Mouse (Mus musculus): ENCODE results near the gene Gm17359. TPM values are rescaled to one million over a fixed set of nuclear protein-coding genes. Genes with fewer than 3 reads are reported as not detected.

The Gm17359 gene
- polyA plus RNA-seq, 1 experiment from 2014 or later: not detected

- Histone ChIP-seq H3K4me3 (no peak overlapping the region), H3K9ac (no peak overlapping the region), H3K27ac (no peak overlapping the region), H3K4me1 (replicated peaks) (0 out of 2 replicates have a peak, but pooled peaks cover 5% of the 10 kb centered on the region), H3K9me3 (no peaks in the 10 kb centered on the region), H3K36me3 (peaks cover 43% of the 10 kb centered on the region), H3K27me3 (no peaks in the 10 kb centered on the region), H3K4me2 (no peak overlapping the region)
- 95% methylated on average over 5 of the region's 5 CpGs for WGBS
- ATAC-seq (ENCODE audit: low FRiP score): no peak
Measured at GRCm38 (mm10) chr3:79469440-79469839, 133.0 kb downstream of the Gm17359 start.

GRCm38 (mm10) chr3:79472362-79472761, 135.9 kb downstream of the Gm17359 start:
- no peak overlapping the region for H3K4me2 ChIP-seq
- no peak overlapping the region for H3K4me3 ChIP-seq
- H3K4me1 ChIP-seq (replicated peaks): peaks cover 21% of the 10 kb centered on the region
- no peaks in the 10 kb centered on the region for H3K9me3 ChIP-seq
- H3K36me3 ChIP-seq: peaks cover 37% of the 10 kb centered on the region
- no peaks in the 10 kb centered on the region for H3K27me3 ChIP-seq
- WGBS: 97% methylated on average over 5 of the region's 5 CpGs
- no peak overlapping the region for H3K27ac ChIP-seq
- no peak for ATAC-seq (ENCODE audit: low FRiP score)
- H3K9ac ChIP-seq: no peak overlapping the region

- no peak overlapping the region for H3K4me2 ChIP-seq
- ATAC-seq (ENCODE audit: low FRiP score): peak; percentile 52
- H3K4me1 ChIP-seq (replicated peaks): peaks cover 27% of the 10 kb centered on the region
- H3K36me3 ChIP-seq: peaks cover 38% of the 10 kb centered on the region
- no peaks in the 10 kb centered on the region for H3K9me3 ChIP-seq
- WGBS: 38% methylated on average over 4 of the region's 4 CpGs
- no peaks in the 10 kb centered on the region for H3K27me3 ChIP-seq
- no peak overlapping the region for H3K9ac ChIP-seq
- no peak overlapping the region for H3K4me3 ChIP-seq
- H3K27ac ChIP-seq: no peak overlapping the region
Measured at GRCm38 (mm10) chr3:79474911-79475310, 138.4 kb downstream of the Gm17359 start.

GRCm38 (mm10) chr3:79475980-79476379, 139.5 kb downstream of the Gm17359 start:
- no peaks in the 10 kb centered on the region for H3K9me3 ChIP-seq
- no peak for ATAC-seq (ENCODE audit: low FRiP score)
- no peak overlapping the region for H3K27ac ChIP-seq
- peaks cover 27% of the 10 kb centered on the region for H3K4me1 ChIP-seq (replicated peaks)
- H3K9ac ChIP-seq: no peak overlapping the region
- no peak overlapping the region for H3K4me2 ChIP-seq
- H3K27me3 ChIP-seq: no peaks in the 10 kb centered on the region
- 77% methylated on average over 2 of the region's 2 CpGs for WGBS
- peaks cover 47% of the 10 kb centered on the region for H3K36me3 ChIP-seq
- no peak overlapping the region for H3K4me3 ChIP-seq

- Histone ChIP-seq H3K4me3 (no peak overlapping the region), H3K9me3 (peaks cover 3% of the 10 kb centered on the region), H3K4me1 (replicated peaks) (peaks cover 25% of the 10 kb centered on the region), H3K4me2 (no peak overlapping the region), H3K9ac (no peak overlapping the region), H3K27ac (no peak overlapping the region), H3K36me3 (peaks cover 57% of the 10 kb centered on the region), H3K27me3 (no peaks in the 10 kb centered on the region)
- 89% methylated on average over 8 of the region's 8 CpGs for WGBS
- no peak for ATAC-seq (ENCODE audit: low FRiP score)
Measured at GRCm38 (mm10) chr3:79478400-79478799, 141.9 kb downstream of the Gm17359 start.

GRCm38 (mm10) chr3:79478880-79479279, 142.4 kb downstream of the Gm17359 start:
- Histone ChIP-seq H3K4me2 (no peak overlapping the region), H3K9me3 (peaks cover 7% of the 10 kb centered on the region), H3K4me1 (replicated peaks) (peaks cover 22% of the 10 kb centered on the region), H3K27ac (no peak overlapping the region), H3K9ac (no peak overlapping the region), H3K4me3 (no peak overlapping the region), H3K27me3 (no peaks in the 10 kb centered on the region), H3K36me3 (peaks cover 59% of the 10 kb centered on the region)
- WGBS: 81% methylated on average over 4 of the region's 4 CpGs
- no peak for ATAC-seq (ENCODE audit: low FRiP score)

- H3K4me2 ChIP-seq: no peak overlapping the region
- no peaks in the 10 kb centered on the region for H3K4me1 ChIP-seq (replicated peaks)
- H3K9me3 ChIP-seq: peaks cover 7% of the 10 kb centered on the region
- 89% methylated on average over 16 of the region's 16 CpGs for WGBS
- no peak overlapping the region for H3K9ac ChIP-seq
- ATAC-seq (ENCODE audit: low FRiP score): no peak; the same call in 1 of the 2 replicates
- no peak overlapping the region for H3K27ac ChIP-seq
- H3K36me3 ChIP-seq: peaks cover 83% of the 10 kb centered on the region
- H3K4me3 ChIP-seq: no peak overlapping the region
- H3K27me3 ChIP-seq: no peaks in the 10 kb centered on the region
Measured at GRCm38 (mm10) chr3:79484286-79485063, 148.0 kb downstream of the Gm17359 start.

GRCm38 (mm10) chr3:79488025-79488424, 151.6 kb downstream of the Gm17359 start:
- 92% methylated on average over 7 of the region's 7 CpGs for WGBS

GRCm38 (mm10) chr3:79490102-79490501, 153.6 kb downstream of the Gm17359 start:
- H3K9ac ChIP-seq: no peak overlapping the region
- H3K27ac ChIP-seq: no peak overlapping the region
- H3K4me2 ChIP-seq: no peak overlapping the region
- ATAC-seq (ENCODE audit: low FRiP score): no peak
- no peaks in the 10 kb centered on the region for H3K4me1 ChIP-seq (replicated peaks)
- H3K27me3 ChIP-seq: no peaks in the 10 kb centered on the region
- 96% methylated on average over 5 of the region's 5 CpGs for WGBS
- H3K9me3 ChIP-seq: no peaks in the 10 kb centered on the region
- H3K4me3 ChIP-seq: no peak overlapping the region
- H3K36me3 ChIP-seq: peaks cover 73% of the 10 kb centered on the region

More at GRCm38 (mm10) chr3:79488025-79488424, 151.6 kb downstream of the Gm17359 start:
- ATAC-seq (ENCODE audit: low FRiP score): no peak
- no peaks in the 10 kb centered on the region for H3K27me3 ChIP-seq
- H3K9ac ChIP-seq: no peak overlapping the region
- peaks cover 7% of the 10 kb centered on the region for H3K9me3 ChIP-seq
- H3K36me3 ChIP-seq: peaks cover 81% of the 10 kb centered on the region
- no peak overlapping the region for H3K27ac ChIP-seq
- H3K4me2 ChIP-seq: no peak overlapping the region
- no peaks in the 10 kb centered on the region for H3K4me1 ChIP-seq (replicated peaks)
- no peak overlapping the region for H3K4me3 ChIP-seq

GRCm38 (mm10) chr3:79491614-79492013, 155.2 kb downstream of the Gm17359 start:
- H3K4me1 ChIP-seq (replicated peaks): no peaks in the 10 kb centered on the region
- H3K4me3 ChIP-seq: no peak overlapping the region
- WGBS: 80% methylated on average over 3 of the region's 3 CpGs
- ATAC-seq (ENCODE audit: low FRiP score): no peak
- H3K36me3 ChIP-seq: peaks cover 69% of the 10 kb centered on the region
- H3K27ac ChIP-seq: no peak overlapping the region
- H3K4me2 ChIP-seq: no peak overlapping the region
- H3K9me3 ChIP-seq: no peaks in the 10 kb centered on the region
- H3K27me3 ChIP-seq: no peaks in the 10 kb centered on the region
- H3K9ac ChIP-seq: no peak overlapping the region

GRCm38 (mm10) chr3:79493064-79493463, 156.6 kb downstream of the Gm17359 start:
- Histone ChIP-seq H3K36me3 (peaks cover 62% of the 10 kb centered on the region), H3K9me3 (no peaks in the 10 kb centered on the region), H3K9ac (no peak overlapping the region), H3K4me3 (no peak overlapping the region), H3K27ac (no peak overlapping the region), H3K4me1 (replicated peaks) (no peaks in the 10 kb centered on the region), H3K27me3 (no peaks in the 10 kb centered on the region), H3K4me2 (no peak overlapping the region)
- ATAC-seq (ENCODE audit: low FRiP score): no peak
- 95% methylated on average over 10 of the region's 10 CpGs for WGBS

- no peak overlapping the region for H3K4me2 ChIP-seq
- no peaks in the 10 kb centered on the region for H3K27me3 ChIP-seq
- no peak overlapping the region for H3K4me3 ChIP-seq
- H3K36me3 ChIP-seq: peaks cover 58% of the 10 kb centered on the region
- ATAC-seq (ENCODE audit: low FRiP score): no peak
- no peaks in the 10 kb centered on the region for H3K9me3 ChIP-seq
- WGBS: 88% methylated on average over 8 of the region's 8 CpGs
- H3K4me1 ChIP-seq (replicated peaks): no peaks in the 10 kb centered on the region
- H3K9ac ChIP-seq: no peak overlapping the region
- H3K27ac ChIP-seq: no peak overlapping the region
Measured at GRCm38 (mm10) chr3:79494028-79494427, 157.6 kb downstream of the Gm17359 start.

- no peak for ATAC-seq (ENCODE audit: low FRiP score)
- Histone ChIP-seq H3K4me1 (replicated peaks) (no peaks in the 10 kb centered on the region), H3K9ac (no peak overlapping the region), H3K4me3 (no peak overlapping the region), H3K27me3 (no peaks in the 10 kb centered on the region), H3K27ac (no peak overlapping the region), H3K36me3 (peaks cover 65% of the 10 kb centered on the region), H3K4me2 (no peak overlapping the region), H3K9me3 (no peaks in the 10 kb centered on the region)
- 83% methylated on average over 7 of the region's 7 CpGs for WGBS
Measured at GRCm38 (mm10) chr3:79495151-79495550, 158.7 kb downstream of the Gm17359 start.
